Mouse (Mus musculus): ENCODE measurements around the gene Ppp1r1b. TPM values are rescaled to one million over a fixed set of nuclear protein-coding genes. Genes with fewer than 3 reads are reported as not detected.

The Ppp1r1b gene
- total and polyA plus RNA-seq, 3 experiments, result 2.6 to 16.2 (median 5.3) TPM

DNA sequence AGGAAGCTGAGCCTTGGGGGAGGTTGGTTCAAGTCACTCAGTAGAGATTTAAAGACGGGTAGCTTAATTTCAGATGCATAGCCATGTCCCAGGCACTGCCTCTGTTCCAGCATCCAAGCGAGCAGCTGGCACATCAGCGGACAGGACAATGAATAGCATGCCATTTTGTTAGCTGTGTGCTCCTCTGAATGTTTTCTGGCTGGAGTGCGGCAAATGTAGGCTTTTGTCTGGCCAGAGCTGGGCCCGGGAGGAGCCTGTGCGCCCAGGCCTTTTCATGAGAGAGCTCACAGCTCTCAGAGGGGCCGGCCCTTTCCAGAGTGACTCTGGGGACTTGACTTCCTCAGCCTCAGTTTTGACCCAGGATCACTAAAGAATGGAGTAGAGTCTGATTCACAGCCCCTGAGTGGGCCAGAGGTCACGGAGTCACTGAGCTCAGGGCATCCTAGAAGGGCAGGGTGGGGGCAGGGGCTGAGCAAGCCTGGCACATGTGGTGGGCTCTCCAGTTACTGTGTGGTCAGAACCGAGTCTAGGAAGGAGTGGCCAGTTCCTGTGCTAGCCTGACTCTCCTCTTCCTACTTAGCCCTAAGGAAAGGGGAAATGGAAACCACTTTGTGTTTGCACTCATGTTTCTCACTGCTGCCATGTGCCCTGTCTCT, 12.8 kb downstream of the Ppp1r1b start:
- WGBS, result 33% methylated on average over 9 of the region's 9 CpGs
- H3K79me2 ChIP-seq (replicated peaks; ENCODE audit: control insufficient read depth, insufficient read depth, low read length), result no peaks in the 10 kb centered on the region
- TF ChIP-seq POLR2A (IDR thresholded peaks at IDR 0.05; ENCODE audit: insufficient read depth, low read depth, low read length) (0 out of 2 replicates have a peak, but pooled peaks have one; percentile 40), CTCF (IDR thresholded peaks at IDR 0.05) (no peak)
- DNase-seq, result peak in 1 of 2 experiments; percentile 37
- H3K27ac ChIP-seq, result peak overlapping the region; percentile 64
- intact Hi-C loops (cut with DNase I), result no loop called here
- H3K36me3 ChIP-seq (ENCODE audit: control insufficient read depth, insufficient read depth, low read length), result no peaks in the 10 kb centered on the region
- H3K9ac ChIP-seq (ENCODE audit: low read depth, low read length), result no peak overlapping the region
- no peak overlapping the region for H3K4me3 ChIP-seq
- peaks cover 14% of the 10 kb centered on the region for H3K4me1 ChIP-seq (ENCODE audit: control insufficient read depth, insufficient read depth, low read length)
- H3K27me3 ChIP-seq (ENCODE audit: control insufficient read depth, insufficient read depth, low read length), result no peaks in the 10 kb centered on the region

- peaks cover 9% of the 10 kb centered on the region for H3K4me1 ChIP-seq (ENCODE audit: control insufficient read depth, insufficient read depth, low read length)
- no peak overlapping the region for H3K4me3 ChIP-seq
- H3K27me3 ChIP-seq (ENCODE audit: control insufficient read depth, insufficient read depth, low read length), result no peaks in the 10 kb centered on the region
- 82% methylated on average over 5 of the region's 5 CpGs for WGBS
- no peak overlapping the region for H3K27ac ChIP-seq
- intact Hi-C loops (cut with DNase I), result no loop called here
- no peaks in the 10 kb centered on the region; the same call in 1 of the 2 replicates for H3K79me2 ChIP-seq (replicated peaks; ENCODE audit: control insufficient read depth, insufficient read depth, low read length)
- TF ChIP-seq CTCF (IDR thresholded peaks at IDR 0.05), result no peak
- no peak overlapping the region for H3K9ac ChIP-seq (ENCODE audit: low read depth, low read length)
- no peak for DNase-seq
- H3K36me3 ChIP-seq (ENCODE audit: control insufficient read depth, insufficient read depth, low read length), result no peaks in the 10 kb centered on the region
Observed at GRCm38 (mm10) chr11:98363817-98364216, 15.6 kb downstream of the Ppp1r1b start.

DNA sequence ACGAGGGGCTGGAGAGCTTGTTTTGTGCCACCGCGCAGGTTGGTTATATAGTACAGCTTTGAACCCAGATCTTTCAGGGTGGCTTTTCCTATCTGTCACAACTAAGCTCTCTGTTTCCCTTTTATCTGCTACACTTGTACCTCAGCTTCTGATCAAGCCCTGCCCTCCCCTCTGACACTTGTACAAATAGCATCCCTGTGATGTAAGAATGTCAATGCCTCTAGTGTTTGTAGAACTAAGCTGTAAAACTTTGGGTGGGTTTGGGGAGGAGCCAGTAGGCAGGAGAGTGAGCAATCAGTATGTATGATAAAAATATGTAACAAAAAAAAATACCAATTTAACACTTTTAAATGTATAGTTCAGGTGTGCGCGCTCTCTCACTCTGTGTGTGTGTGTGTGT, 16.2 kb downstream of the Ppp1r1b start:
- TF ChIP-seq CTCF (IDR thresholded peaks at IDR 0.05) (no peak), POLR2A (IDR thresholded peaks at IDR 0.05; ENCODE audit: insufficient read depth, low read depth, low read length) (no peak), EP300 (IDR thresholded peaks at IDR 0.05; ENCODE audit: insufficient read depth, low read depth, low read length) (no peak)
- intact Hi-C loops (cut with DNase I), result no loop called here
- Histone ChIP-seq H3K4me3 (no peak overlapping the region), H3K79me2 (replicated peaks; ENCODE audit: control insufficient read depth, insufficient read depth, low read length) (no peaks in the 10 kb centered on the region; the same call in 1 of the 2 replicates), H3K9ac (ENCODE audit: low read depth, low read length) (no peak overlapping the region), H3K36me3 (ENCODE audit: control insufficient read depth, insufficient read depth, low read length) (no peaks in the 10 kb centered on the region), H3K4me1 (ENCODE audit: control insufficient read depth, insufficient read depth, low read length) (peaks cover 6% of the 10 kb centered on the region), H3K27ac (no peak overlapping the region), H3K27me3 (ENCODE audit: control insufficient read depth, insufficient read depth, low read length) (no peaks in the 10 kb centered on the region)
- DNase-seq, result no peak
- 90% methylated on average over 5 of the region's 5 CpGs for WGBS

- Histone ChIP-seq H3K27ac (no peak overlapping the region), H3K4me3 (no peak overlapping the region), H3K27me3 (ENCODE audit: control insufficient read depth, insufficient read depth, low read length) (no peaks in the 10 kb centered on the region), H3K36me3 (ENCODE audit: control insufficient read depth, insufficient read depth, low read length) (no peaks in the 10 kb centered on the region), H3K4me1 (ENCODE audit: control insufficient read depth, insufficient read depth, low read length) (no peaks in the 10 kb centered on the region; the same call in 1 of the 2 replicates), H3K9ac (ENCODE audit: low read depth, low read length) (no peak overlapping the region), H3K79me2 (replicated peaks; ENCODE audit: control insufficient read depth, insufficient read depth, low read length) (no peaks in the 10 kb centered on the region; the same call in 1 of the 2 replicates)
- WGBS, result 71% methylated on average over 10 of the region's 10 CpGs
- DNase-seq, result no peak
- TF ChIP-seq CTCF (IDR thresholded peaks at IDR 0.05) (no peak), POLR2A (IDR thresholded peaks at IDR 0.05; ENCODE audit: insufficient read depth, low read depth, low read length) (no peak)
- intact Hi-C loops (cut with DNase I), result no loop called here
Observed at GRCm38 (mm10) chr11:98366290-98366689, 18.1 kb downstream of the Ppp1r1b start.

GRCm38 (mm10) chr11:98367171-98367862, 19.1 kb downstream of the Ppp1r1b start:
- H3K79me2 ChIP-seq (replicated peaks; ENCODE audit: control insufficient read depth, insufficient read depth, low read length), result no peaks in the 10 kb centered on the region; the same call in 1 of the 2 replicates
- H3K4me1 ChIP-seq (ENCODE audit: control insufficient read depth, insufficient read depth, low read length), result no peaks in the 10 kb centered on the region
- 45% methylated on average over 10 of the region's 10 CpGs for WGBS
- intact Hi-C loops (cut with DNase I), result no loop called here
- H3K9ac ChIP-seq (ENCODE audit: low read depth, low read length), result no peak overlapping the region
- H3K27me3 ChIP-seq (ENCODE audit: control insufficient read depth, insufficient read depth, low read length), result no peaks in the 10 kb centered on the region
- H3K27ac ChIP-seq, result peak overlapping the region; percentile 51
- TF ChIP-seq EP300 (IDR thresholded peaks at IDR 0.05; ENCODE audit: insufficient read depth, low read depth, low read length) (no peak), POLR2A (IDR thresholded peaks at IDR 0.05; ENCODE audit: insufficient read depth, low read depth, low read length) (no peak), CTCF (IDR thresholded peaks at IDR 0.05) (no peak)
- H3K4me3 ChIP-seq, result no peak overlapping the region
- DNase-seq, result peak in 1 of 2 experiments; percentile 39
- H3K36me3 ChIP-seq (ENCODE audit: control insufficient read depth, insufficient read depth, low read length), result no peaks in the 10 kb centered on the region

GRCm38 (mm10) chr11:98367863-98368186, 19.6 kb downstream of the Ppp1r1b start:
- no peaks in the 10 kb centered on the region for H3K4me1 ChIP-seq (ENCODE audit: control insufficient read depth, insufficient read depth, low read length)
- peak in 1 of 2 experiments; percentile 39 for DNase-seq
- no peak overlapping the region for H3K9ac ChIP-seq (ENCODE audit: low read depth, low read length)

More at GRCm38 (mm10) chr11:98367863-98368186, 19.6 kb downstream of the Ppp1r1b start:
- TF ChIP-seq CTCF (IDR thresholded peaks at IDR 0.05), result no peak
- TF ChIP-seq EP300 (IDR thresholded peaks at IDR 0.05; ENCODE audit: insufficient read depth, low read depth, low read length), result no peak
- TF ChIP-seq POLR2A (IDR thresholded peaks at IDR 0.05; ENCODE audit: insufficient read depth, low read depth, low read length), result no peak
- H3K27me3 ChIP-seq (ENCODE audit: control insufficient read depth, insufficient read depth, low read length), result no peaks in the 10 kb centered on the region
- H3K4me3 ChIP-seq, result no peak overlapping the region
- H3K36me3 ChIP-seq (ENCODE audit: control insufficient read depth, insufficient read depth, low read length), result no peaks in the 10 kb centered on the region
- intact Hi-C loops (cut with DNase I), result no loop called here
- peak overlapping the region; percentile 51 for H3K27ac ChIP-seq
- 62% methylated on average over 7 of the region's 7 CpGs for WGBS
- no peaks in the 10 kb centered on the region; the same call in 1 of the 2 replicates for H3K79me2 ChIP-seq (replicated peaks; ENCODE audit: control insufficient read depth, insufficient read depth, low read length)

Data from heart, adult 2 months (tissue).